Mouse (Mus musculus) erythroid progenitor cell, adult 5-6 weeks (primary cell): ENCODE results near the gene Snd1. TPM values are rescaled to one million over a fixed set of nuclear protein-coding genes. Genes with fewer than 3 reads are reported as not detected.

Experiments used
- ATAC-seq: replicated peaks from 2 replicates; pipeline ENCODE4 v1.8.0; 2016; ENCODE audit warnings: moderate number of reproducible peaks, mild to moderate bottlenecking, moderate TSS enrichment, inconsistent platforms; ENCODE audit not compliant: poor library complexity, low FRiP score, severe bottlenecking
- total RNA-seq, 2 experiments: library from RNA; stranded (forward) in 1 of 2; stranded (reverse) in 1 of 2; fragments of 150-400 nt in 1 of 2; fragments of 186-747, 209-891 nt in 1 of 2; gene quantifications; 2 replicates each; pipeline versions ENCODE4 v1.2.3 to v1.2.4; 2015 to 2017; ENCODE audit warnings: low replicate concordance in 2 of 2

Gene Snd1
- total RNA-seq, 2 experiments from 2014 or later: 19.9 to 26.0 TPM

- no peak for ATAC-seq
Measured at GRCm38 (mm10) chr6:28867516-28868251, 392.7 kb downstream of the Snd1 start.

- ATAC-seq: no peak
Measured at GRCm38 (mm10) chr6:28871725-28872420, 396.9 kb downstream of the Snd1 start.

- ATAC-seq: no peak
Measured at GRCm38 (mm10) chr6:28872421-28872795, 397.5 kb downstream of the Snd1 start.

GRCm38 (mm10) chr6:28874053-28874452 is 399.1 kb downstream of the Snd1 start:
- no peak for ATAC-seq

- no peak for ATAC-seq
Measured at GRCm38 (mm10) chr6:28874759-28875158, 399.8 kb downstream of the Snd1 start.

GRCm38 (mm10) chr6:28875333-28875732 is 400.4 kb downstream of the Snd1 start:
- no peak for ATAC-seq

GRCm38 (mm10) chr6:28876492-28876891 is 401.6 kb downstream of the Snd1 start:
- ATAC-seq: no peak

GRCm38 (mm10) chr6:28877945-28878666 is 403.2 kb downstream of the Snd1 start:
- no peak for ATAC-seq

DNA sequence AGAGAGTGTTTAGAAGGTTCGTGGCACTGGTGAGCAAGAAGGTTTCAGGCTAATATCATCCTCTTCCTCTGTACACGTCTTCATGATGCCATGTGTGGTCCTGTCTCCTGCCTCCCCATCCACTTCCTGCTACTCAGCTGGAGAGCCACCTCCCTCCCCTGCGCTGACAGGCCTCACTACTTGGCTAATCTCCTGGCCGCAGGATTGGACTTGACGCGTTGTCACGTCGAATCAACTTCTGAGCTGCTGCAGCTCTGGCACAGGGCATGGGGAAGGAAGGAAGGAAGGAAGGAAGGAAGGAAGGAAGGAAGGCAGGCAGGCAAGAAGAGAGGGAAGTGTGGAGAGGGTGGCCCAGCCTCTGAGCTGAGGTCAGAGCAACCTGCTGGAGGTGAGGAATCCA is 404.4 kb downstream of the Snd1 start:
- no peak for ATAC-seq

DNA sequence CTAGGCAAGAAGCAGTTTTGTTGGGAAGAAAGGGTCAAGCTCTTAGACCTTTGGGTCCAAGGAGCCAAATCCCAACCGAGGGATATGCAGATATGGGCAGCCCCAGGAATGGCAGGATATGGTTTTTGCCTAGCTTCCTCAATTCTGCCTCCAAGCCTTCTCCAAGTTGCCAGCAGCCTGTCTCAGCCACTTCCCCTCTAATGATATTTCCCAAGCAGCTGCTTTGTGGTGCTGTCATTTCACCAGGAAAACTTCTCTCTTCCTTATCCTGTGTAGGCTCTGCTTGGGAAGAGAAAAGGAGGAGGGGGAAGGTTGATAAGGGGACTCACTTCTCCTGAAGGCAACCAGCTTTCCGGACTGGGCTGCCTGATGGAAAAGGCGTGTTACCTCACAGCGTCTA is 406.0 kb downstream of the Snd1 start:
- no peak for ATAC-seq

DNA sequence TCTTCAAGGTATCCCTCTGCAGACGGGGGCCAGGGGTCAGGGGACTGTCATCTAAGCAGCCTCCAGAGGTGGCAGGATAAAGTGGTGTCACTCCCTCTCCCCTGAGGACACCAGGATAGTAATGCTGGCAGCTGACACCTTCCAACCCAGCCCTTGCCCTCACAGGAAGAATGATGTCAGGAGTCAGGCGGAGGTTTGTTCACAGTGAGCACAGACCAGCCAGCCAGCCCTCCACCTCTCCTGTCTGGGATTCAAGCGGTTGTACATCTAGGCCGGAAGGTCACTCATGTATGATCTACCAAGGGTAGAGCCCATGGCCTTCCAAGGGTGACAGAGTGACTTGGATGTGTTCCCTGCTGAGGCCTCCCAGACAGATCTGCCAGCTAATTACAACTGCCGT is 408.6 kb downstream of the Snd1 start:
- ATAC-seq: no peak

GRCm38 (mm10) chr6:28886724-28887440 is 411.9 kb downstream of the Snd1 start:
- no peak for ATAC-seq

DNA sequence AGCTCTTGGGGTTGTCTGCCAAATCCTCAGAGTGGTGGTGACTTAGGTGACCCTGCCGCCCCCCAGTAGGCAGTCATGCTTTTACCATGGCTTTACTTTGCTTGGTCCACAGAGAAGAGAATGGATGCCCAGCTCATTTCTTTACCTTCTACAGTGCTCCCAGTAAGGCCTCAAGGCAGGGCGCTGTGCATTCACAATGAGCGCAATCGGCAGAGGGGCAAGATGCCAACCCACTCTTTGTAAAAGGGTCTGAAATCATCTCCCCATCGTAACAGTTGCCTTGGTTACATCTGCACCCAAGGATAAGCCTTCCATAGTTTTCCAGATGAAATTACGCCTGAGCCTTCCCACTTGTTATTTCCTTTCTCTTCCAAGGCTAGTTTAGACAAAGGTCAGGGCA is 415.5 kb downstream of the Snd1 start:
- ATAC-seq: no peak

GRCm38 (mm10) chr6:28891480-28891879 is 416.5 kb downstream of the Snd1 start:
- ATAC-seq: no peak

GRCm38 (mm10) chr6:28895004-28895515 is 420.1 kb downstream of the Snd1 start:
- no peak for ATAC-seq

- ATAC-seq: no peak
Measured at GRCm38 (mm10) chr6:28895726-28896125, 420.8 kb downstream of the Snd1 start.

GRCm38 (mm10) chr6:28896762-28897320 is 421.9 kb downstream of the Snd1 start:
- ATAC-seq: no peak

- ATAC-seq: no peak
Measured at GRCm38 (mm10) chr6:28897326-28898085, 422.6 kb downstream of the Snd1 start.

DNA sequence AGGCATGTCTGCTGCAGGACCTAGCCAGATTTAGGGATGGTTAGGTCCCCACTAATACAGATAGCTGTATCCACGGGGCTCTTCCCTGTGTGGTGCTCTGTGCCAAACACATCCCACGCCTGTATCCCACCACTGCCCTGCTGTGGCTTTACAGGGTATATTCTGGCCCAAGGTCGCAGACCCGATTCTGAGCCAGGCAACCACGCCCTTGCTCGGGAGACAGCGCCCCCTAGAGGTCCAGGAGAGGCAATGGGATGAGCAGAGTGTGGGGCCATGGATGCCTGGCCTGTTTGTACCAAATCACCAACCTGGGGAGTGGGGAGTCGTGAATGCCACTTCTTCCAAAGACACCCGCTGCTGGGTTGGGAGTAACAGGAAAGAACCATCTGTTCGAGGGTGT is 423.9 kb downstream of the Snd1 start:
- no peak for ATAC-seq
